Mouse (Mus musculus) urinary bladder, adult 18-20 months (tissue): ENCODE measurements around the gene Hivep3.
A peak's percentile ranks its signal among the peaks of the same experiment; 100 is the strongest.

Source experiments
- DNase-seq, 2 experiments: peaks; one replicate each; pipeline ENCODE4 v3.0.0; 2022; ENCODE audit warnings: low spot score in 2 of 2, mixed read lengths in 2 of 2

Gene Hivep3

DNA sequence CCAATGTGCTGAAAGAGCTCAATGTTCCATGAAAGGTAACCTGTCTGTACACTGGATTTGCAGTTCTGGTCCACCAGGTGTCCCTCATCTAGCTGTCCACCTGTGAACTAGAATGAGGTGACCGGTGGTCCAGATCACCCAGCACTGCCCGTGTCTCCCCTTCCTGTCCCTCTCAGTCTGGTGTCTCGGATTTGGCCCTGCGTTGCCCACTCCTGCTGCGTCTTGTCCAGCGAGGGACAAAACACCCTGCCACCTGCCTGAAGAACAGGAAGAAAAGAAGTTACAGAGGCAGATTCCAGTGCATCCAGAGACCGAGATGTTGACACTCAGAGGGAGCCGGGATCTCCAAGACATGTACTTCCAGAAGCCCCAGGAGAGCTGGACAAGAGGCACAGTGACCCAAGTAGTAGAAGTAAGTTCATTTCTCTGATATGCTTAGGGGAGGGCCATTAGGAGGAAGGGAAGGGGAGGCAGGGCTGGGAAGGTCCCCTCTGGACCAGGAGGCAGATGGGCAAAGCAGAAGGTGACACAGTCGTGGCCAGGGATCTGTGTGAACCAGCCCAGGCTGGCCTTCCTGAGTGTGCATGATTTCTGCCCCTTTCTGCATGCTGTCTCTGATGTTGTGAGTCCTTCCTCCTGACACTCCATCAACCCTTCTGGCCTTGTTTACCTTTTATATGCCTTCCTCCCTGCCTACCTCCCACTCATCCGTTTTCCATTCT lies 138.4 kb downstream of the Hivep3 start:
- no peak for DNase-seq

DNA sequence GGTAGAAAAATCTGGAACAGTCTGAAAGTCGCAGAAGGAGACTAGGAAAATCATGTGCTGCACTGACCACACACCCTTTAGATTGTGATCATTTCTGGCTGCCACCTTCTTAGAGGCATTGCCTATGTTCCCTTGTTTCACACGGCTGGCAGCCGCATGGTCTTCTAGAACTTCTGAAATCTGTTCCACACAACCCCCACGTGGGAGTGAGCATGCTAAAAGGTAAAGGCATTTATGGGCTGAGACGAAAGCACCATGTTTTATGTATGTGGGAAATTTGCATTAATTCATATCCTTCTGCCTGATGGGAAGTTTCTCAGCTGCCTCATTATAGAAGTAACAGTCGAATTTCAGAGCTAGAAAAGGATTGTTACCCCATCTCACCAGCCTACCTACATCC lies 140.4 kb downstream of the Hivep3 start:
- DNase-seq: no peak

DNA sequence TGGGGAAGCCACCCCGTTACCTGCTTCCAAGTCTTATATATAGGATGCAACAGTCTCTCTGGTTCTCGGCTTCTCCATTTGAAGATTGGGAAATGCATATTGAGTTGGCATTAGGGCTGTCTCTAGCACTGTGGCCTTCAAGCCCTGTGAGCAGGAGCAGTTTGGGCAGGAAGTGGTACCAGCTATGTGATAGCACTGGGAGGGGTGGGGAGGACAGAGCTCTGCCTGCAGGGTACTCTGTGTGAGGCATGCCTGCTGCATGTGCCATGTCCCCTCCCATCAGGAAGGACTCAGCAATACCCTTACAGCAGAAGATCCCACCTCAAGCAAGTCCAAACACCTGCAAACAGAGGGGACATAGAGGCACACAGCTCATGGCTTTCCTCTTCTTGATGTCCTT lies 142.0 kb downstream of the Hivep3 start:
- DNase-seq: no peak

DNA sequence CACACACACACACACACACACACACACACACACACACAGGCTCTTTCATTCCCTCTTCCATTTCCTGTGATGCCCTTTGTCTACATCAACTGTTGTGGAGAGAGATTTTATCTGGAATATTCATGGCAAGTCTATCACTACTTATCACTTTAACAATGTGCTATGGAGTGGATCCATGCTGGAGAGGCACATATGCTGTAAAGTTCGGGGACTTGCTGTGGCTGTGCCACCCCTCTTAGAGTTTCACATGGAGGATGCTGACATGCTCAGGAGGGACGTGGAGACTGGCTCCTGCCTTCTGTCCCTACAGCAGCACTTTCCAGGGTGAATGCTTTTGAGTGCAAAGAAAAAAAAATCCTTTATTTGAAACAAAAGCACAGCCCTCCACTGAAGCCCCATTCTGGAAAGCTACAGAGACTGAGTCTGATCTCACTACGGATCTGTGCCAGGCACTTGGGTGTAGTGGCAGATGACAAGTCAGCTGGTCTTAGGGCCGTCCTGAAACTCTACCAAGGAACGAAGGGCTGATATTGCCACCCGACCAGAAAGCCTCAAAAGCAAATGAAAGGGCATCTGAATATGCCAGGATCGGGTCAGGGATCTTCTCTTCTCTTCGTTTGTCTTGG lies 143.1 kb downstream of the Hivep3 start:
- no peak for DNase-seq

DNA sequence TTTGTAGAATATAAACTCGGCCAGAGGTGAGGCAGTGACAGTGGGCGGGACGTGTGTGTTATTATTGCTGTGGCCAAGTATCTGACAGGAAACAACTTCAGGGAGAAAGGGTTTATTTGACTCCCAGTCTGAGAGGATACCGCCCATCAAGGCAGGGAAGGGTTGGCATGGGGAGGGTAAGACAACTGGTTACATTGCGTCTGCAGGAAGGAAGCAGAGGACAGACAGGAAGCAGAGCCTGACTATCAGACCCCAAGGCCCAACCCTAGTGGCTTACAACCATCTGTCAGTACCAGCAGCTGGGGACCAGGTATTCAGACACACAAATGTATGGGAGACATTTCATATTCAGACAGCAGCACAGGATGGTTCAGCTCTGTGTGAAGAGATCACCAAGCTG lies 144.6 kb downstream of the Hivep3 start:
- DNase-seq: no peak

DNA sequence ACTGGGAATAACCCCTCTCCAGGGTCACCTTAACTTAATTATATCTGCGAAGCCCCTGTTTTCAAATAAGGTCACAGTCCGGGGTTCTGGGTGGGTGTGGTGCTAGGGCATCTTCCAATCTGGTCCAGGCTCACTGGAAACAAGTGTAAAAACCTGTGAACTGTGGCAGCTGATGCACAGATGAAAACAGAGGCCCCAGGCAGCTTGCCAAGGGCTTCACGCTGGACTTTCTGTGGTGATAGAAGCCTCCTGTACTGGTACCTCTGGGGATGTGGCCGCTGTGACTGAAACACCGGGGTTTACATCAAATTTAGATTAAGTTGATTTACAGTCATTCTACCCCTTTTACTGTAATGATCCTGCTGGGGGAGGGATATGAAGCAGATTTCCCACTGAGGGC lies 146.1 kb downstream of the Hivep3 start:
- no peak for DNase-seq

DNA sequence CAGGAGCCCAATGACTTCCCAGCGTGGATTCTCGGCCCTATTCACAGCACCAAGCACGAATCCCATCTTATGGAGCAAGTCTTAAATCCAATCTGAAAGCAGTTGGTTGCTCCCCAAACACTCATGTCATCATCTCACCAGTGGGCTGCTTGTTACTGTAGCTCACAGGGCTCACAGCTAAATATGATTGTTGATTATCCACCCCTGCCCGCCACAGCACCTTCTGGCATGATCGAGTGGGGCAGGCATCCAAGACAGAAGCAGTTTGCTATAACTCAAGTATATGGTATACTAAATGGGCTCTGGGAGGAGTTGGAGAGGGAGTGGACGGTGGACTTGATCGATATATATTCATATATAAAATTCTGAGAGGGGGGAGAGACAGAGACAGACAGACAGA lies 146.7 kb downstream of the Hivep3 start:
- no peak for DNase-seq

DNA sequence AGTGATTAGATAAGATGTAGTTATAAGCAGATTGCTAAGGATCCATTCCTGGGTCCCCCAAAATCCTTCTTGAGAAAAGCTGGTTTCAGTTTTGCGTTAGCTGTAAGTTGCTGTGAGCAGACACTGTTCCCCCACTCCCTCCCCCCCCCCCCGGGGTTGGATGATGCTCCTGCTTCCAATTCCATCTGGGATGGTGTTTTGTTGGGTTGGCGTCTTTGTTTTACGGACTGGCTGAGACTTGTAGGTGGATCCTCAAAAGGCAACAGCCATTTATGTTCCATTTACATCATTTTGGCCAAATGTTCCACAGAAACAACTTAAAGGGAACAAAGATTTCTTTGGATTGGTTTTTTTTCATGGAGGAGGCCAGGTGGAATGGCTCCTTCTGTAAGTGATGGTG lies 147.7 kb downstream of the Hivep3 start:
- DNase-seq: no peak

DNA sequence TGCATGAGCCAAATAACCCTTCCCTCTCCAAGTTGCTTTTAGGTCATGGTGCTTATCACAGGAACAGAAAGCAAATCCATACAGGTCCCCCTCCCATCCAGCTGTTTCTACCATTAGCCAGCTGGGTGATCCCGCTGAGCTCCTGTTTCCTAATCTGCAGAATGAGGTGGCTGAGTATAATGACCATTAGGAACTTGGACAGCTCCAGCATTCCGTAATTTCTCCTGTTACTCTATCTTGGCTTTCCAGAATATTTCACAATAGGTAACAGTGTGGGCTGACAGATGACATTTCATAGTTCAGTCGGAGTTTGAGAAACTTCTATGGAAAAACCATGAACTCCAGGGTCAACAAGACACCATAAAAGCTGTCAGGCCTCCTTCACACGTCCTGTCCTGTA lies 148.8 kb downstream of the Hivep3 start:
- no peak for DNase-seq

DNA sequence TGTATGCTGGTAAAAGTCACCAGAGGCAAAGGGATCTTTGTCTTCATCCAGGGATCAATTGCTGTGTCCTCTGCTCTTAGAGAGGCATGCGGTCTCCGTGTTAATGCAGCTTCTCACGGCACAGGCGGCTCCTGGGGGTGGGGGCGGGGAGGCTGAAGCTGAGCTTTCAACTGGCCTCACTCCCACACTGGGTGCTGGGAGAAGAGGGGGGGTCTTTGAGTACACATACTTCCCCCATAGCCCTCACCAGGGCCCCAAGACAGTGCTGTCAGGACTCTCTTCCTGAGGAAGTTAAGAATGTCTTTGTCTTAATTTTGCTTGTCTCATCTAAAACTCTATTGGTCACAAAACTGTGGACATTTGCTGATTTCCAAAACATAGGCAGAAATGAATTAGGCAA lies 149.2 kb downstream of the Hivep3 start:
- DNase-seq: no peak

DNA sequence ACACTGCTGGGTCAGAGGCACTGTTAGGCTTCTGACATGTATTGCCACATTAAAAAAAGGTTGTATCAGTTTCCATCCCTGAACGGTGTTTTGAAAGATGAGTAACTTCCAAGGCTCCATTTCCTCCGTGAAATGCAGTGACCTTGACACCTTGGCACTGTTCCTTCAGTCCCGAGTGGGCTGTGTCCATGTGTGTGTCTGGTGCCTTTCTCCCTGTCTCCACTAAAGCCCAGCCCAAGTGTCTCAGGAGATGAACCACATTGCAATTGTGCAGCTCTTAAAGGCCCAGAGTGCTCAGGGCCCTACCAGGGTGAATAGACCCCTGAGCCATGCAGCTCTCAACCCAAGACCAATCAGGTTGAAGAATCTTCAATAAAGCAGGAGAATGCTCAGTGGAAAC lies 153.0 kb downstream of the Hivep3 start:
- DNase-seq: no peak

DNA sequence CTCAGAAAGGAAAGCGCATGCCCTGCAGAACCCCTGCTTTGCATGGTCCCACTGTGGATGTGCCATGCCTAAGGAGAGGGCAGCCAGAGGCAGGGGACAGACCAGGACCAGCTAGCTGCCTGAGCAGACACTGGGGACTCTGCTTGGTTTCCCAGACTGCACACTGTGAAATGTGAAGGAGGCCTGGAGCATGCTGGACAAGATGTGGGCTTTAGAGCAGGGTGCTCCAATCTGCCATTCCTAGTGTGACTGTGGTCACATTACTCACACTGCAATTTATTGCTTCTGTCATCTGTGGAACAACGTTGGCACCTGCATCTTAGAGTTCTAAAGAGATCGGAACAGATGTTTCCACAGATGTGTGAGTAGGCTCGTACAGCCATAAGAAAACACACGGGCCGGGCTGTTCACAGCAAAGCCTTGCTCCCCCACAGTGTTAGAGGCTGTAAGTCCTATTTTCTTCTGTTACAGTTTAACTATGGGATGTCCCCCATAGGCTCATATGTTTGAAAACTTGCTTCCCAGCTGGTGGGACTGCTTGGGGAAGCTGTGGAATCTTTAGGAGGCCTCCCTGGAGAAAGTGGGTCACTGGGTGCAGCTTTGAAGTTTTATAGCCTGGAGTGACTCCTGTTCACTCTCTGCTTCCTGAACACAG lies 154.1 kb downstream of the Hivep3 start:
- DNase-seq: no peak

DNA sequence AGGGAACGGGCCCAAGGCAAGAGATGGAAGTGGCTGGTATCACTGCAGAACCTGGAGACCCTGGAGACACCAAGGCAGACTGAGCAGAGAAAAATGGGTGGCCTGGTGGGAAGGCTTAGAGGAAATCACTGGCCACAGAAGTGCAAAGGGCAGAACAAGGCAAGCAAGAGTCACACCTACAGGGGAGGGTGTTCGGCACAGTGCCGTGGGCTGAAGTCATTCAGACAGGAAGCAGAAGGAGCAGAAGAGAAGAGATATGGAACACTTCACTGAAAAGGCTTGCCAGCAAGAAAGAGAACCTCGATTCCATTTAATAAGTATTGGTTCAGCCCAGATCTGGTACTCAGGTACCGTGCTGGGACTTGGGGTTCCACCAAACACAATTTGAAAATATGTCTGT lies 156.2 kb downstream of the Hivep3 start:
- no peak for DNase-seq

DNA sequence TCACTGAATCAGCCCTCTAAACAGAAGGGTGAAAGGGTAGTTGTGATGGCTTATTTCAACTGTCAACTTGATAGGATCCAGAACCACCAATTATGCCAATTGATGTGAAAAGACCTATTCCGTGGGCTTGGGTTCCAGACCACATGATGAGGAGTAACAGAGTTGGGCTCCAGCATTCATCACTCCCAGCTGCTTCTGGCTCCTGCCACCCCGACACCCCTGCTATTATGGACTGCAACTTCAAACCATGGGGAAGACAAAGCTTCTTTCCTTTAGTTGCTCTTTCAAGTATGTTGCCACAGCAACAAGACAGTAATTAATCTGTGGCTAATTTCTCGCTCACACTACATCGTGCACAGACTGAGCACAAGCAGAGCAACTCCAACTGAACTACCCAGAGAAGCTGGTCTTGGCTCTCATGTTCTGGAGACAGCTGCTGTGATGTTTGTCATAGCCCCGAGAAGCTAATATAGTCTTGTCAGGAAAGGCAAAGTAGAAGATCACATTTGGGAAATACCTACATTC lies 159.7 kb downstream of the Hivep3 start:
- no peak for DNase-seq

DNA sequence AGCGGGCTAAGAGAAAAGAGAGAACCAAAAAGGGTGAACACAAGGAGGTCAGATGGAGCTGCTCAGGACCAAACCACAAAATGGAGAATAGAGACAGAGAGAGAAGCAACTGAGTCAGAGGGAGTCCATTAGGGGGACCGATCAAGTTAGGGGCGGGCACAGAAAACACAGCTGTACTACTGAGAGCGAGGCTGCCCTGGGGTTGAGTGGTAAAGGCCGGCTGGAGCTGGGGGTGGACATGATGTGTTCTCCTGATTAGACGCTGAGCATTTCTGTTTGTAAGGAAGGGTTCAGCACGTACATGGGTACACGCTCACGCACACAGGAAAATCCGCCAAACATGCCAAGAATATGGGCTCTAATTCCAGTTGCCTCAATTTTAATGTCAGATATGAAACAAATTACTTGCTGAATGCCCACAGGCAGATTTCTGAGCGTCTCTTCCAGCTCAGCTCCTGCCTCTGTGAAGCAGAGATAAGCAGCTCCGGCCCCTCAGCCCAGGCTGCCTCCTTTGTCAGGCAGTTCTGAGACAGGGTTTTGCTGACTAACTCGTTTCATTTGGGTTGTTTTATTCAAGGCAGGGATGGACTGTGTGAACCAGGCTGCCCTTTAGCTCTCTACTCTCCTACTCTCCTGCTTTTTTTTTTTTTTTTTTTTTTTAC lies 161.3 kb downstream of the Hivep3 start:
- DNase-seq: no peak

DNA sequence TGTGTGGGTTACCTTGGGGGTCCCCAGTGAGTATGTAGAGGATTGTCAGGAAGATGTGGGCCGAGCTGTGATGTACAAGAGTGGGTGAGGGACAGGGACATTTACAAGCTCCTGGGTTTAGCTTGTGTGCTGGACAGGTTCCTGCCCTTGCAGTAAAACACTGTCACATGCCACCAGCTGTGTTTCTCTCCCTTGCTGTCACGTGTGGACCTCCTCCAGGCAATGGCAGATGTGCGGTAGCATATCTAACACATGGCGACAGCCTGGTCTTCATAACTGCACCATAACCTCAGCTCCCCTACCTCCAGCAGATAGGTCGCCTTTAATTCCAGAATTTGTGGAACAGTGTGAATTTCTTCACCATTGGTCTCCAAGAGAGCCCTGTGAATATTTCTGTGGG lies 161.9 kb downstream of the Hivep3 start:
- no peak for DNase-seq

DNA sequence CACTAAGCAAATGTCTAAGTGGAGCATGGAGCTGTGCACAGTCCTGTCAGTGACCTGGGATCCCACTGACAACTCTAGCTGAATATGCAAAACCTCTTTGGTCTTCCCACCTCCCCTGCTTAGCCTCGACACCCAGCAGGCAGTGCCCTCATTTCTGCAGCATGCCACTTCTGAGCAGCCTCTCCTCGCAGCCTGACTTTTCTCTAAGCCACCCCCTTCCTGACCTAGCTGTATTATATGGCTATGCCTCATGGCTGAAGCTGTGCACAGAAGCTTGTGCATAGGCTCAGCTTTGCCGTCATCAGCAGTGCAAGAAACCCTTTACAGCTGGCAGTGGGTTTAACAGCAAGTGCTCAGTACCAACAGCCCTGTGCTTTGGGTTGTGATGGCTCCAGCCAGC lies 163.0 kb downstream of the Hivep3 start:
- DNase-seq: no peak

DNA sequence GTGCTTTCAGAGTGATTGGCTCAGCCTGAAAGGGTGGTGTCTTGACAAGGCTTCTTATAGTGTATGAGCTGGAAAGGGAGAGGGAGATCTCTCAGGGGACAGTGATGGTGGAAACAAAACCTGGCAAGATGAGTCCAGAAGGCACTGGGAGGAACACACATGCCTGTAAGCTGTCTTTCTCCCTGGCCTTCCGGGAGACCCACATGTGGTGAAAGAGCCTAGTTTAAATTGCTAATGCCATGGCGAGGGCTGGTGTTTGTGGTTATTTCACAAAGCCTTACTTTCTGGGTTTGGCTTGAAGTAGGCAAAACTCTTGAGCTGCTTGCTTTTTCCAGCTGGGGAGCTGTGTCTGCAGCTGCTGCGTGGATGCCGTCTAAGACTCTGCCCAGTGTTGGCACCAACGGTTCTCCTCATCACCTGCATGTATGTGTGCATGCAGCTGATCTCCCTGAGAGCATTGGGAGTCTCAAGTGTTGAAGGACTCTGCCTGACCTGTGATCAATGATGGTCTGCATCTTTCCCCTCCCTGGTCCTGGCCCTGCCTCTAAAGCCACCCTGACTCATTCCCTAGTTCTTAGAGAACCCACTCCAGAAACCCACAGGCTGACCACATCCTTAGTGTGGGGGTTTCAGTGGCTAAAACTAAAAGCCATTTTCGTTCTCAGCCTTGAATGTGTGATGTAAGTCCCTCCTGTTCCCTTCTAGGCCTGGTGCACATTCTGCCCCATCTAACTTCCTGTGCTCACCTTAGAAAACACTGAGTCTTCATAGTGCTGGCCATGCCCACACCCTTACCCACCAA lies 163.7 kb downstream of the Hivep3 start:
- DNase-seq: no peak

DNA sequence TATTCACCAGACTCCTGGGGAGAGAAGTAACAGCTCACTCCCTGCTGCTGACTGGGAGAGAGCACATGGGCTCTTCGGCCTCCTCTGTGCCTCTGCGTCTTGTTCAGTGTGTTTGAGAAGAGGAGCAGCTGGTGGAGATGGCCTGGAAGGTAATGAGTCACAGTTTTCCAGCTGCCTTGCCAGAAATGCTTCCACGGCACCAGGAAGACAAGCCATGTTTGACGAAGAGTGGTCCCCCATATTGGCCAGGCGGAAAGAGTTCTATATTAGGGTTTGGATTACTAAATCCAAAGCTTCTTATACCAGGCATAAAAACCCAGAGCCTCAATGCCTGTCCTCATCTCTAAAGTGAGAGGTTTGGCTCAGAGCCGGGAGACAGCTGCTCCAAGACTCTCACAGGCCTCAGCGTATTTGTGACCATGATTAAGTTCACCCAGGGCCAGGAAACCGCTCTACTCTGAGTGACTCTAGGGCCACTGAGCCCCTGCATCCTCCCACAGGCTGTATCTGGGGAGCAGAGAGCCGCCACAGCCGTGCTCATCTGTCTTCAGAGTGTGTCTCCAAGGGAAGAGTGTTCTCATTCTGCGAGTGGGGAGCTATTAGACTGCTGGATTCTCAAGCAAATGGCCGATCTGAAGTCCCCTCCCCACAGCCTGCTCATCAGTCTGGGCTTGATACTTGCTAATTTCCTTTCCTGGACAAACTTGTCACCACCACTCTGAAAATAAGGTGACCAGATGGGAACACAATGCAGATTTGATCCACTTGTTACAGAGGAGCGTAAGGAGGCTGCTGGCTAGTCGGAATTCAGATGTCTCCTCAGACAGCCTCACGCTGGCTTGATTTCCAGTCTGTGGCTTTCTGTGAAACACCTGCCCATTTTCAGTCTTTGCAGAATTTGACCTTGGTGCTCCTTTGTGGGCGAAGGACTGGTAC lies 168.2 kb downstream of the Hivep3 start:
- peak in 1 of 2 experiments; percentile 68 for DNase-seq

DNA sequence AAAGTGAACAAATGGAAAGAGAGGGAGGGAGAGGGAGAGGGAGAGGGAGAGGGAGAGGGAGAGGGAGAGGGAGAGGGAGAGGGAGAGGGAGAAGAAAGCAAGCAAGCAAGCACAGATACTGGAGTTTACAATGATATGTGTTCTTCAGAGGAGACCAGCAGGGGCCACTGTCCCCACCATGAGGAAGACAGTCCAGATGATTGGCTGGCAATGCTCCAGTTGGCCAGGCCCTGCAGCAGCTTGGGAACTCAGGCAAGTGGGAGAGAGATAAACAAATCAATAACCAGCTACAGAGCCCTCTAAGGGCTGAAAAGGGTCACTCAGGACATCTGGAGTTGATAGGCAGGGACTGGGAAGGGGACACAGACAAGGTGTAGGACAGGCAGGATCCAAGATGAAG lies 169.7 kb downstream of the Hivep3 start:
- no peak for DNase-seq

DNA sequence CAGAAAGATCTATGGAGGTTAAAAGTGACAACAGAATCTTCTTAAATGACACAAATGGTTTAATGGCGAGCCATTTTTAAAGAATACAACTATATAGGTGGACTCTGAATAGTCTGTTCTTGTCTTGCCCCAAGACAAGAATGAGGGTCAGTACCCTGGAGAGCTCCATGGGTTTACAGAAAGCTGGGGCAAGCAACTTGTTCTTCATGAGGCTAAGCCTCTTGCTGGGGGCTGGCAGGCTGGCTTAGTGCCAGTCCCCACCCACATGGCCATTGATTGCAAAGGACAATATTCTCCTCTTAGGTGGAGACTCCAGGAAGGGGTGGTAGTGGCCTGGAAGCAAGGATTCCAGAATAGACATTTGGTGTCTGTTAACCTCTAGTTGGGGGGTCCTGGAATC lies 170.2 kb downstream of the Hivep3 start:
- DNase-seq: no peak
